Mouse (Mus musculus): Measurements from ENCODE around the gene Gm14308.
"Not testable (repeated sequence)": the region's sequence is repeated elsewhere in the genome, so short reads cannot be mapped to it uniquely, and the experiment has no call there.

Gene Gm14308

DNA sequence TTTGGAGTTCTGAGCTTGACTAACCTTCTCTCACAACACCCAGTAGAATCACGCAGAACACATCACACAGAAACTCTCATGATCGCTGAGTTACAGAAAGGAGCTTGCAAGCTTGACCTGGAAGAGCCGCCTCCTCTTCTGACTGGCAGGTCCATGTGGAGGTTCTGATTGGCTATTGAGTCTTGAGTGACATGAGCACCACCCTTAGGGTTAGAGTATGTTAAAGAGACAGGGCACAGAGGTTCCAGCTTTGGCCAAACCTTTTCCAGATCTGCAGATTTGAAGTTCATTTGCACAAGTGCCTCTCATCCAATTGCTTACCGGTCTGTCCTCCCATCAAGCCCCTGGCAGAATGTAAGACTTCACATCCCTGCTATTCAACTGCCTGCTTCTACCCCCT, at the start of gene Gm14308:
Gene Gm14308 (minus strand): TSS at position 101 of the 400 bp plus-strand sequence.
- DNase-seq (ENCODE audit: low read depth), result not testable (repeated sequence)

DNA sequence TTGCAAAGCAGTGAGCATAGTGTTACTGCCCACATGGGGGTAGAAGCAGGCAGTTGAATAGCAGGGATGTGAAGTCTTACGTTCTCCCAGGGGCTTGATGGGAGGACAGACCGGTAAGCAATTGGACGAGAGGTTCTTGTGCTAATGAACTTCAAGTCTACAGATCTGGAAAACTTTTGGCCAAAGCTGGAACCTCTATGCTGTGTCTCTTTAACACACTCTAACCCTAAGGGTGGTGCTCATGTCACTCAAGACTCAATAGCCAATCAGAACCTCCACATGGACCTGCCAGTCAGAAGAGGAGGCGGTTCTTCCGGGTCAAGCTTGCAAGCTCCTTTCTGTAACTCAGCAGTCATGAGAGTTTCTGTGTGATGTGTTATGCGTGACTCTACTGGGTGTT, 34.1 kb upstream of the Gm14308 start, which contains the start of gene Zfp973:
Gene Zfp973 (plus strand): TSS at position 301 of the 400 bp plus-strand sequence.
- DNase-seq (ENCODE audit: low read depth), result not testable (repeated sequence)

All from c-Kit-positive CD71-positive TER-119-negative erythroid progenitor cells, embryonic 14.5 days (primary cell).